Mouse (Mus musculus) cerebellum, postnatal 36 days (tissue): ENCODE measurements at regions not wholly inside any gene's neighbourhood (a gene's known extent, or its start where the extent isn't known, plus 50 kb on each side); places are given as distances from the start of the nearest gene placed in this dataset.
A peak's percentile ranks its signal among the peaks of the same experiment; 100 is the strongest.

ENCODE experiments used
- DNase-seq, 2 experiments: peaks; one replicate each; pipeline ENCODE4 v3.0.0; 2021 to 2022; ENCODE audit warnings: mixed read lengths in 2 of 2

DNA sequence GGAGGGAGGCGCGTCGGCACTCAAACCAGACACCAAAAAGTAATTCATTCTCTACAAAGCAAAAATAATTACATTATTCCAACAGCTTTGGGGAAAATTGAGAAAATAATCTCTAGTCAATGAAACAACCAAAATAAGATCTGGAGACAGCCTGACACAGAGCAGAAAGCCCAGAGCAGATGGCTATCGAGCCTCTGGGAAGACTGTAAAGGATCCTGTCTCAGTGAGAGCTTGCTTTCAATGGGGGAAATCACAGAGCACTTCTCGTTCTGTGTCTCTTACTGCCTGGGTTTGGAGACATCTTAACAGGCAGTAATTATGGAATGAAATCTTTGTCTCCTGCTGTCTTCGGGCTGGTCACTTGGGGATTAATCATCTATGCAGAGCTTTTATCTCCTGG, 226.7 kb upstream of the F930015N05Rik start:
- no peak for DNase-seq

DNA sequence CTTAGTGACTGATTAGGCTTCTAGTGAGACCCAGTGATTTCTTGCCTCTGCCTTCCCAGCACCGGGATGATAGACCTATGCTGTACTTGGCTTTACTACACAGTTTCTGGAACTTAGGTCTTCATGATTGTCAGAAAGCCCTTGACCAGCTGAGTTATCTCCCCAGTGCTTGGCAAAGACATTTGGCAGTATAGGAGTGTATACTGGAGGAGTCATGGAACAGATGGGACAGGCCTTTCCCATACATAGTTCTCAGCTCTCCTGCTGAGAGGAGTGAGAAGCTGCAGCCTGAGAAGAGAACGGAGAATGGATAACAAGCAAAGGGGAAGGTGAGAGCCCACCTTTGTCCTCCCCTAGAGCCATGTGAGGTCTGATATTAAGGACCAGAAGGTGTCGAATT, 230.6 kb upstream of the F930015N05Rik start:
- no peak for DNase-seq

GRCm38 (mm10) chr11:64667521-64667920, 231.1 kb upstream of the F930015N05Rik start:
- no peak for DNase-seq

DNA sequence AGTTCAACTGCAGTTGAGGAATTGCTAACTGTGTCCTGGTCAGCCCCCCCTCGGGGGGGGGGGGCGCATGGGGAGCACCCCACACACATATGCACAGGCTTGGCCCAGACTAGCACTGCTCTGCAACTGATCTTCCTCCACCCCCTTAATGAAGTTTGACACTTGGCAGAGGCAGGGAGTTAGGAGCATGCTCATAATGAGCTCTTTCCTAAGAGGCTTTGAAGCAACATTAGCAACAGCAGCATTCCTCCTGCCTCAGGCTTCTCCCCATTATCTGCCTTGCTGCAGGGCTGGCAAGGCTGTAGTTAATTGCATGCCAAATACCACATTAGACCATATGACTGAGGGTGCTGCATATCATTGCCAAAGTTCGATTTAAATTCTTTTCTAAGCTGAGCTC, 235.4 kb upstream of the F930015N05Rik start:
- no peak for DNase-seq

DNA sequence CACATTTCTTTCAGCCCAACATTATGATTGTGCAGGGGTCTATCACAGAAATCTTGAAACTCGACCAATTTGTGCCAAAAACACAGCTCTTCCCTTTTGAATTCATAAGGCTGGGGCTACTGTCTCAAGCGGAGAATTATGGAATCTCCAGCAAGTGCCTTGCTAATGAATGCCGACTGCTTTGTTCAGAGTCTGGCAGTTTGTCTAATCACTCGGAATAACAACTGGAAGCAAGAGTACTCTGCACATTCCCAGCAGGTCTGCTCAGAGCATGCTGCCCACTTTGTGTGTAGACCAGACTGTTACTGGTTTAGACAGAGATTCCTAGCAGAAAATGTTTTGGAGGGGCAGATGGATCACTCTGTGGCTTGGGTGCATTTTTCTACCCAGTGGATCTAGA, 237.1 kb upstream of the F930015N05Rik start:
- DNase-seq, result no peak

DNA sequence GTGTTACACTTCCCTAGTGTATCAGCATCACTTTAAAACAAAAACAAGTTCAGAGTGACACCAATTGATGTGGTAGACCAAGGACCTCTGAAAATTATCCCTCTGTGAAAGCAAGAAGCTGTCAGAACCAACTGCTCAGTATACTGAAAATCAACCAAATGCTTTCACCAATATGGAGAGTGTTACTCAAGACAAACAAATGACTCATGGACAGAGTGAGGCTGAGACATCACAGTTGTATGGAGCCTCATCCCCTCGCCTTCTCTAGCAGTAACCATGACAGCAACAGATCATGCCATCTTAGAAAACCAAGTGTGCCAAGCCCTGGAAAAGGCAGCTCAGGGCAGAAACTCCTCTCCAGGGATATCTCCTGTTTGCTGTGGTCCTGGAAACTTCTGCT, 267.3 kb upstream of the F930015N05Rik start:
- DNase-seq, result no peak

- no peak for DNase-seq
Measured at GRCm38 (mm10) chr11:64711801-64712200, 267.0 kb upstream of the Elac2 start.

DNA sequence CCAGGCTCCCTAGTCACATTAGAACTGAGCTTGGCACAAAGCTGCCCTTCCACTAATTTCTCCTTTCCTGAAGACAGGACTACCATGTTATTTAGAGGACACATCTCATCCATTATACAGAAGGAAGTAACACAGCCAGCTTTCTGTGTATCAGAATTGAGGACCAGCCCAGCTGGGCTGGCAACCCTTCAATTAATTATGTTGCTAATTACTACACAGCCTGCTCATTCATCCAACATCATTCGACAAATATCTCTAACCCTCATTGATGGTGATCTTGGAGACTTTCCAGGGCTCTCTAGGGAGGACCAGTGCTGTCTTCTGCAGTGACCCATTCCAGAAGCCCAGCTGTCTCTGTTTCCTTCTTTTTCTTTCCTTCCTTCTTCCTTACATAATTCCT, 263.7 kb upstream of the Elac2 start:
- DNase-seq, result no peak

DNA sequence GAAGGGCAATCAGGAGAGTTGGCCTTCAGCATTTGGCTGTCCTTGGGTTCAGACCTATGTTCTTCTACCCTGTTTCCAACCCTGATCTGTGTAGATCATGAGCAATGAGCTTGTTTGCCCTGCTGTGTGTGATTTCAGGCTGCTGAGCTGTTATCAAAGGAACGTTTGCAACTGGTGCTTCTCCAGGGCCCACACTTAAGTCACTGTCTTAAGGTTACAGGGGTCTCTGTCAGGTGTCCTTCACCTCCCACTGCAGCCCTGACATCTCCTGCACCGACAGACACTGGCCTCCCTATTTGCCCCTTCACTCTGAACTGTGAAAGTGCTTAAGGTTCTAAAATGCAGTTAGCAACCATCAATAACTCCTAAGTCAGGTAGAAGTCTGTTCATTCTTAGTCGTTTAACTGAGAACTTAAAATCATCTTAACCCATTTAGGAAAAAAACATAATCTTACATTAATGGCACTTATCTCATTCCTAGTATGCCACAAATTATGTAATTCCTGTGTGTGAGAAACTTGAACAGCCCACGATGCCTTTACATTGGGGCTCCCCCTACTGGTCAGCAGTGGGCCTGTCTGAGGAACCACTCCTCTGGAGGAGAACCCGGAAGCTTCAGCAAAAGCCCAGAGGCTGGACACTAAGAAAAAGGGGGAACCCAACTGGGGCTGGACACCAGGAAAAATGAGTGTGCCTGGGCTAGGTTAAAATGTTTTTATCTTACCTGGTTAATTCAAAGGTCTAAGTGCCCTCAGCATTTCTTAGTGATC, 260.3 kb upstream of the Elac2 start:
- DNase-seq, result peak; percentile 65 to 67

DNA sequence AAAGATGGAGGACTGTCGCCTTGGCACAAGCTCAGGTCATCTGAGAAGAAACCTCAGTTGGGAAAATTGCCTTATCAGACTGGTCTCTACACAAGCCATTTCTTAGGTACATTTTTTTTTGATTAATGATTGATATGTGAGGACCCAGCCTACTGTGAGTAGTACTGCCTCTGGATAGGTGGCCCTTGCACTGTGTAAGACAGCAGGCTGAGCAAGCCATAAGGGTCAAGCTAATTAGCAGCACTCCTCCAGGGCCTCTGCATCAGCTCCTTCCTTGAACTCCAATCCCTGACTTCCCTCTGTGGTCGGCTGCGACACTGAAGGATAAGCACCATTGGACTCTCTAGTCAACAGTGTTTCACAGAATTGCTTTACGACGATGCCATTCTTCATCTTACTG, 252.6 kb upstream of the Elac2 start:
- no peak for DNase-seq

DNA sequence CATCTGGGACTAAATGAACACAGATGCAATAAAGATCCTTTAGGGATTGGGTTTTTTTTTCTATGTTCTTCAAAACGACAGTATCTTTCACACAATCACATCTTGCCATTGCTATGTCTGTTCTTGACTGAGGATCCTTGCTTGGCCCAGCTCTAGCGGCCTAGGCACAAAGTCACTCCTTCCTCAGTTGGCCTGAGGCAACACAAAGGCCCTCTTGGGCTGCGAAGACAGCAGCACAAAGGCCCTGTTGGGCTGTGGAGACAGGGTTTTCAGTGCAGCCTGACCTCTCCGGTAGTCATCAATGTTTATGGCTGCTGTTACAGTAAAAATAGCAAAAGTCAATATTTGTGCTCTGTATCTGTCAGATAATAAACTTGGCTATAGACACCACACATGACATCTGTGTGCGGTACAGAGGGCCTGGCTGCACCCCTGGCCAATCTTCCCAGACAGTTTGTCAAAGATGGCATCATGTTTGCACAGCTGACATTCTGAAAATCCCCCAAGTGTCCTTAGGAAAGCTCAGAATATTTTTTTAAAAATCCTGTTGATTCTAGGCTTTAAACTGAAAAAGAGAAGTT, 250.9 kb upstream of the Elac2 start:
- DNase-seq, result no peak

GRCm38 (mm10) chr11:64738948-64739347, 239.9 kb upstream of the Elac2 start:
- DNase-seq, result no peak

GRCm38 (mm10) chr11:64743753-64744152, 235.1 kb upstream of the Elac2 start:
- no peak for DNase-seq

DNA sequence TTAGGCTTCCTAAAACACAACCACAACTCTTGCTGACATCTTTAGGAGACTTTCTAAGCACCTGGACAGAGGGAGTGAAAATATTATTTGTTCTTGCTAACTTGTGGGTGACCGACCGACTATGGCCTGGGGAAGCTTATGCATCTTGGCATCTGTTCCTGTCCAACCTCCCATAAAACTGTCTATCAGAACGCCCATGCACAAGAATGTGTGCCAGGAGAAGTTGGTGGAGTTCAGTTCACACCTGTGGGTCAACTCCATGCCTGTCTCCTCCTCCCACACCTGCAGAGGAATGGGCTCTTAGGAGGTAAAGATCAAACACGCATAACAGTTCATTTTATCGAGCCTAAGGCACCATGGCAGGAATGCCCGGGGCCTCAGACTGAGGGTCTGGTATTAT, 232.7 kb upstream of the Elac2 start:
- no peak for DNase-seq

DNA sequence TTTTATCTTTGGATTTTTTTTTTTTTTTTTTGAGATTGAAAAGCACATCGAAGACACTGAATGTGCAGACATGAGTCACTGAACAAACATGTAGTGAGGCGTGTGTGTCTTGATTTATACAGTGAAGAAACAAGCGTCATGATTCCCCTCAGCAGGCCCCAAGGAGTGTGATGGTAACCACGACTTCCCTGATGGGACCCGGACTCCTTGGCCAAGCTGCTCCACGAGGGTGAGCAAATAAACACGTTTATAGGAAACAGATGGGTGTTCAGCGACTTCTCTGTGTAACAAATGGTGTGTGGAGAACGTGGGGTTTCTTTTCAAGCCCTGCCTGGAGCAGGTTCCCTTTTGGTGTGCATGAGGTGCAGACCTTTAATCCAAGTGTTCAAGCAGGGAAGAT, 228.9 kb upstream of the Elac2 start:
- DNase-seq, result no peak

DNA sequence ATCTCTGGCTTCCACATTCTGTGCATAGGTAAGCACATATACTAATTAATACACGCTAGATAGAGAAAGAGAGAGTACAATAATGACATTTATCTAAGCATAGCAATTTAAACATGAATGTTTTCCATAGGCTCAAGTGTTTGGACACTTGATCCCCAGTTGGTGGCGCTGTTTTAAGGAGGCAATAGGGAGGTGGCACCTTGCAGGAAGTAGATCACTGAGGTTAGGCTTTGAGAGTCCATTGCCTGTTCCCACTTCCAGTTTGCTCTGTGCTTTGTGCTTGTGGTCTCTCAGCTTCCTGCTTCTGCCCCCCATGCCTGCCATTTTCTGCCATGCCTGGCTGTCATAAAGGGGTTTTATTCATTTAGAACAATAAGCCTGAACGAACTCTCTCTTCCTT, 226.5 kb upstream of the Elac2 start:
- no peak for DNase-seq

GRCm38 (mm10) chr11:64752816-64753215, 226.0 kb upstream of the Elac2 start:
- peak; percentile 9 to 16 for DNase-seq

GRCm38 (mm10) chr11:64754076-64754475, 224.8 kb upstream of the Elac2 start:
- no peak for DNase-seq

GRCm38 (mm10) chr11:64755563-64755962, 223.3 kb upstream of the Elac2 start:
- no peak for DNase-seq

DNA sequence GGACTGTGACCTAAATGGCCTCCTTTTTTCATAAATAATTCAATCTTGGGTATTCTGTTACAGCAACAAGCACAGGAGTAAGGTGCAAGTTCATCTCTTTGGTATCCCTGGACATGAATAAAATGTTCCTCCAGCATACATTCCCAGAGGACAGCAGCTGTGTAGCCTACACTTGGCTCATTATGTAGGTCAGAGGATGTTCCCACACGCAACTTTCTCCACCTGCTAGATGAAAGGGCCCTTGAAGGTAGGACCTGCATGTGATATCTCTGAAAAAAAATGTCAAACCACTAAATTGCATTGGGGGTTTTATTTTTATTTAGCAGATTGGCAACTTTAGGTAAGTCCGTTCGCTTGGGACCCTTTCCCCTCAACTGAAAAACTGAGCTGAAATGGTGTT, 218.2 kb upstream of the Elac2 start:
- no peak for DNase-seq

- DNase-seq, result no peak
Measured at GRCm38 (mm10) chr11:64762755-64763154, 216.1 kb upstream of the Elac2 start.

DNA sequence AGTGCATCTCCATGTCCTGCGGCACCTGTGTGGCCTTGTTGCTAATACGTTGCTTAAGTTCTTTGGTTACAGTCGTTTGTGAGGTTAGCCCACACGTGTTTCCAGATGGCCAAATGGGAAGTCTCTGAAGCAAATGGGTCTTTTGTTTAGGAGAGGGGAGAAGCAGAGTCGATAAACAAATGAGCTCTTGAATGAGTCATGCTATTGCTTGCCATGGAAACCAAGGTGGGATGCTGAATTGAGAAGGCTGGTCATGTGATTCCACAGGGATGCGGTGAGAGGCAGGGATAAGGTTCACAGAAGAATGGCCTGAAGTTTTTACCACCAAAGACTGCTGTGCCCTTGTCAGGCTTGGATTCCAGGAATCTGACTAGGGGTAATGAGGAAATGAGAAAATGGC, 214.8 kb upstream of the Elac2 start:
- DNase-seq, result no peak

DNA sequence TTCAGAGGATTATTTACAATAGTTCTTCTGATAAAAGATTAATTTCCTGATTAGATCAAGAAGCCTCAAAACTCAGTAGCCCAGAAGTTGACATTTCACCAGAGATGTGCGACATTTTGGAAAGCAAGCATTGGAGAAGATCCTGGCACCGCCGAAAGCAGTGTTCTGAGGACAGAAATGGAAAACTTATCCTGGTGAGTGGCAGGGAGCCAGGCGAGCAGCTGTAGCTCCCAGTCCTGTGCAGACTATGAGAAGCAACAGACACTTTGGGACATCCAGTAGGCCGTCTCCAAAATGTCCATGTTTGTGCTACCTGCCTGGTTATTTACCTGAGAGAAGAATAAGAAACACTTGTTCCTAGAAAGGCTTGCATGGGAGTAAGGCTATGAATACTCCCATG, 202.1 kb upstream of the Elac2 start:
- DNase-seq, result no peak

GRCm38 (mm10) chr11:64800246-64801121, 178.4 kb upstream of the Elac2 start:
- DNase-seq, result no peak
